Mouse (Mus musculus): ENCODE results near the gene Fcho1.
"Not testable (repeated sequence)": the region's sequence is repeated elsewhere in the genome, so short reads cannot be mapped to it uniquely, and the experiment has no call there.

Gene Fcho1

GRCm38 (mm10) chr8:71718252-71718651 is 7.3 kb downstream of the Fcho1 start:
- no peak for DNase-seq (ENCODE audit: low spot score)

GRCm38 (mm10) chr8:71717096-71717495 is 8.4 kb downstream of the Fcho1 start:
- DNase-seq (ENCODE audit: low spot score), result peak; percentile 73

GRCm38 (mm10) chr8:71716561-71717053 is 8.9 kb downstream of the Fcho1 start:
- no peak for DNase-seq (ENCODE audit: low spot score)

- DNase-seq (ENCODE audit: low spot score), result no peak
Measured at GRCm38 (mm10) chr8:71715531-71715930, 10.0 kb downstream of the Fcho1 start.

GRCm38 (mm10) chr8:71711574-71711973 is 13.9 kb downstream of the Fcho1 start:
- no peak for DNase-seq (ENCODE audit: low spot score)

GRCm38 (mm10) chr8:71709800-71710446 is 15.6 kb downstream of the Fcho1 start:
- peak; percentile 90 for DNase-seq (ENCODE audit: low spot score)

- no peak for DNase-seq (ENCODE audit: low spot score)
Measured at GRCm38 (mm10) chr8:71709134-71709799, 16.2 kb downstream of the Fcho1 start.

GRCm38 (mm10) chr8:71707874-71708273 is 17.6 kb downstream of the Fcho1 start:
- DNase-seq (ENCODE audit: low spot score), result no peak

GRCm38 (mm10) chr8:71703400-71703799 is 22.1 kb downstream of the Fcho1 start:
- not testable (repeated sequence) for DNase-seq (ENCODE audit: low spot score)

GRCm38 (mm10) chr8:71702923-71703322 is 22.6 kb downstream of the Fcho1 start:
- no peak for DNase-seq (ENCODE audit: low spot score)

GRCm38 (mm10) chr8:71702087-71702432 is 23.5 kb downstream of the Fcho1 start:
- DNase-seq (ENCODE audit: low spot score), result peak; percentile 39

GRCm38 (mm10) chr8:71701414-71702086 is 24.0 kb downstream of the Fcho1 start, which contains the start of gene B3gnt3:
Gene B3gnt3 (minus strand): TSS chr8:71701789.
- DNase-seq (ENCODE audit: low spot score), result no peak

GRCm38 (mm10) chr8:71700493-71701269 is 24.8 kb downstream of the Fcho1 start:
- DNase-seq (ENCODE audit: low spot score), result no peak

- not testable (repeated sequence) for DNase-seq (ENCODE audit: low spot score)
Measured at GRCm38 (mm10) chr8:71695456-71695855, 30.1 kb downstream of the Fcho1 start.

- DNase-seq (ENCODE audit: low spot score), result no peak
Measured at GRCm38 (mm10) chr8:71693166-71694041, 32.1 kb downstream of the Fcho1 start.

GRCm38 (mm10) chr8:71692509-71692908 is 33.0 kb downstream of the Fcho1 start:
- no peak for DNase-seq (ENCODE audit: low spot score)

- no peak for DNase-seq (ENCODE audit: low spot score)
Measured at GRCm38 (mm10) chr8:71689028-71689427, 36.5 kb downstream of the Fcho1 start, which contains the start of gene Insl3. Gene Insl3 (plus strand): TSS chr8:71689214.

- DNase-seq (ENCODE audit: low spot score), result no peak
Measured at GRCm38 (mm10) chr8:71687616-71688015, 37.9 kb downstream of the Fcho1 start.

- peak; percentile 54 for DNase-seq (ENCODE audit: low spot score)
Measured at GRCm38 (mm10) chr8:71686143-71686734, 39.3 kb downstream of the Fcho1 start.

- DNase-seq (ENCODE audit: low spot score), result peak; percentile 45
Measured at GRCm38 (mm10) chr8:71685573-71685972, 39.9 kb downstream of the Fcho1 start.

GRCm38 (mm10) chr8:71684701-71685100 is 40.8 kb downstream of the Fcho1 start:
- DNase-seq (ENCODE audit: low spot score), result no peak
